Mouse (Mus musculus): Measurements from ENCODE around the gene Ttc36. TPM values are rescaled to one million over a fixed set of nuclear protein-coding genes. Genes with fewer than 3 reads are reported as not detected.
"Not testable (repeated sequence)": the region's sequence is repeated elsewhere in the genome, so short reads cannot be mapped to it uniquely, and the experiment has no call there.

The Ttc36 gene
- polyA plus RNA-seq, 2 experiments from 2014 or later = not detected

DNA sequence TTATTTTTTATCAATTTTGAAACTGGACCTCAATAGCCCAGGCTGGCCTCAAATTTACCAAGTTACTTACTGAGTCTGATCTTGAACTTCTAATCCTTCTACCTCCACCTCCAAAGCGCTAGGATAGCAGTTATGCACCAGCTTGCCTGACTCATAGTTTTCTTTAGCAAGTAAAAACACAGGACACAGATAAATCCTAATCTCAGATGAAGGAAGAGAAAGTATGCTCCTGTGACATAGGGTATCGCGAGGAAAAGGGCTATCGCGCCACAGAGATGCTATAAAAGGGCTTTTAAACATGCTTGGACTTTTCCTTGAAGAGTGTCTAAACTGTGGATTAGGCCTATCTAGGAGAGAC is 30.5 kb downstream of the Ttc36 start:
- peak; percentile 12 for ATAC-seq

DNA sequence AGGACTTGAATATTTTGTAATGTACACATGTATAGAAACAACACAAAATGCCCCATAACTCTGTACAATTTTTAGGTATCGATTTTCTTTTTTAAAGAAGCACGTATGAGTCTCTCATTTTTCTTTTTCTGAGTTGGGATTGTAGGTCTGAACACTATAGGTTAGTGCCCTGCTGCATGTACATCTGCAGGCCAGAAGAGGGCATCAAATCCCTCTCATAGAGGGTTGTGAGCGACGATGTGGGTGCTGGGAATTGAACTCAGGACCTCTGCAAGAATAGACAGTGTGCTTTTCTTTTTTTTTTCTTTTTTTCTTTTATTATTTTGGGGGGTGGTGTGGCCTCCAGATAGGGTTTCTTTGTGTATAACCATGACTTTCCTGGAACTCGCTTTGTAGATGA is 31.5 kb downstream of the Ttc36 start:
- no peak for ATAC-seq

- not testable (repeated sequence) for ATAC-seq
Measured at GRCm38 (mm10) chr9:44768029-44768394, 34.9 kb downstream of the Ttc36 start.

GRCm38 (mm10) chr9:44767101-44768028 is 35.5 kb downstream of the Ttc36 start, which contains the start of the genes Arcn1 and Ift46:
Gene Arcn1 (minus strand): TSS chr9:44767845.
Gene Ift46 (plus strand): TSS chr9:44767908.
- ATAC-seq = peak; percentile 78

GRCm38 (mm10) chr9:44760873-44761272 is 42.0 kb downstream of the Ttc36 start:
- ATAC-seq = no peak

Other genes with a start within 250 kb of the Ttc36 start
- gene Cxcr5, start 241.2 kb downstream of the Ttc36 start, polyA plus RNA-seq (2017; shearing (Covaris generic)) = 100 to 1,000 TPM in 1 of 2 experiments, 10 to 100 TPM in 1; 93.9 to 121 TPM
- 10 to 100 TPM; 68.5 to 94.4 TPM for gene Ddx6, start 198.2 kb downstream of the Ttc36 start, polyA plus RNA-seq (2017; shearing (Covaris generic))
- not detected for gene Treh, start 129.8 kb downstream of the Ttc36 start, polyA plus RNA-seq (2017; shearing (Covaris generic))
- under 1 TPM in 1 of 2 experiments, not detected in 1; 0.32 TPM for gene Phldb1, start 67.9 kb downstream of the Ttc36 start, polyA plus RNA-seq (2017; shearing (Covaris generic))
- 10 to 100 TPM; 68.0 to 77.9 TPM for gene Arcn1, start 35.2 kb downstream of the Ttc36 start, polyA plus RNA-seq (2017; shearing (Covaris generic))
- gene Ift46, start 35.2 kb downstream of the Ttc36 start, polyA plus RNA-seq (2017; shearing (Covaris generic)) = 10 to 100 TPM; 55.1 to 73.7 TPM
- gene Tmem25, start 3.8 kb downstream of the Ttc36 start, polyA plus RNA-seq (2017; shearing (Covaris generic)) = not detected
- 10 to 100 TPM; 34.7 to 41.1 TPM for gene Kmt2a, start 78.2 kb upstream of the Ttc36 start, polyA plus RNA-seq (2017; shearing (Covaris generic))
- 100 to 1,000 TPM; 416 to 524 TPM for gene Atp5l, start 117.7 kb upstream of the Ttc36 start, polyA plus RNA-seq (2017; shearing (Covaris generic))
- gene Ube4a, start 162.5 kb upstream of the Ttc36 start, polyA plus RNA-seq (2017; shearing (Covaris generic)) = 10 to 100 TPM; 26.6 to 40.4 TPM
- 1,000 to 10,000 TPM; 1,425 to 1,626 TPM for gene Cd3g, start 177.4 kb upstream of the Ttc36 start, polyA plus RNA-seq (2017; shearing (Covaris generic))
- gene Cd3d, start 178.7 kb upstream of the Ttc36 start, polyA plus RNA-seq (2017; shearing (Covaris generic)) = 100 to 1,000 TPM; 544 to 973 TPM
- 1,000 to 10,000 TPM; 1,413 to 1,834 TPM for gene Cd3e, start 206.6 kb upstream of the Ttc36 start, polyA plus RNA-seq (2017; shearing (Covaris generic))
- under 1 TPM; 0.16 to 0.24 TPM for gene Mpzl2, start 236.7 kb upstream of the Ttc36 start, polyA plus RNA-seq (2017; shearing (Covaris generic))